Mouse (Mus musculus) stomach, postnatal 0 days (tissue): ENCODE measurements around the gene C1qtnf7. TPM values are rescaled to one million over a fixed set of nuclear protein-coding genes. Genes with fewer than 3 reads are reported as not detected.

Experiments used
- ATAC-seq: fragments of 200-750 bp; cut with Nextera tagmentation; 2 replicates; pipeline ENCODE4 v1.8.0; 2017; ENCODE audit not compliant: low FRiP score, low TSS enrichment
- DNase-seq: peaks from one replicate; pipeline ENCODE4 v3.0.0-alpha.2; 2016; ENCODE audit warnings: low spot score
- H3K27ac ChIP-seq: fragments of 300-500 bp; sonication (generic); replicated peaks from 2 replicates; pipeline ENCODE4 v1.5.1; 2014; ENCODE audit warnings: mild to moderate bottlenecking, control low read depth
- H3K27me3 ChIP-seq: fragments of 300-500 bp; sonication (generic); 2 replicates; pipeline ENCODE4 v1.6.1; 2014; ENCODE audit warnings: low read length; ENCODE audit not compliant: control insufficient read depth, insufficient read depth
- H3K36me3 ChIP-seq: fragments of 300-500 bp; sonication (generic); 2 replicates; pipeline ENCODE4 v1.6.1; 2014; ENCODE audit warnings: low read length, mixed read lengths; ENCODE audit not compliant: control insufficient read depth, insufficient read depth
- H3K4me1 ChIP-seq: fragments of 300-500 bp; sonication (generic); replicated peaks from 2 replicates; pipeline ENCODE4 v1.6.1; 2014; ENCODE audit warnings: antibody characterized with exemption; ENCODE audit not compliant: control insufficient read depth, insufficient read depth
- H3K4me2 ChIP-seq: fragments of 300-500 bp; sonication (generic); replicated peaks from 2 replicates; pipeline ENCODE4 v1.6.1; 2014; ENCODE audit warnings: low read depth, mild to moderate bottlenecking, control low read depth, moderate library complexity
- H3K4me3 ChIP-seq: fragments of 300-500 bp; sonication (generic); 2 replicates; pipeline ENCODE4 v1.5.1; 2014; ENCODE audit warnings: low read depth, low read length, control low read depth
- H3K9ac ChIP-seq: fragments of 300-500 bp; sonication (generic); 2 replicates; pipeline ENCODE4 v1.6.1; 2014; ENCODE audit warnings: mild to moderate bottlenecking, low read length, control low read depth, mixed read lengths
- H3K9me3 ChIP-seq: fragments of 300-500 bp; sonication (generic); 2 replicates; pipeline ENCODE4 v1.6.1; 2016; ENCODE audit warnings: low read length; ENCODE audit not compliant: control insufficient read depth
- CTCF ChIP-seq: IDR thresholded peaks from 2 replicates; pipeline ENCODE4 v1.5.1; 2016; ENCODE audit warnings: antibody characterized with exemption, low read depth, mild to moderate bottlenecking, moderate library complexity
- EP300 ChIP-seq: optimal IDR thresholded peaks from 2 replicates; pipeline ENCODE3; 2016; ENCODE audit warnings: antibody characterized with exemption
- WGBS: fragments of 180-500 bp; shearing (Covaris S2); extraction: QIAGEN DNeasy Blood & Tissue Kit; methylation state at CpG from one replicate; pipeline ENCODE4 v1.1.7; 2014; 5-methylcytosine and 5-hydroxymethylcytosine counted together
- polyA plus RNA-seq: library from polyadenylated mRNA; unstranded; fragments of >200 nt; fragmentation: Nextera tagmentation; extraction: Ambion mirVana; gene quantifications from 2 replicates; pipeline ENCODE4 v1.2.1, GENCODE M21; 2015

Gene C1qtnf7
- polyA plus RNA-seq, 1 experiment from 2014 or later, result 20.4 TPM

- ATAC-seq, result no peak
- TF ChIP-seq EP300 (no peak), CTCF (no peak)
- Histone ChIP-seq H3K9ac (no peak overlapping the region), H3K27me3 (no peaks in the 10 kb centered on the region), H3K4me2 (no peak overlapping the region), H3K4me3 (no peak overlapping the region), H3K36me3 (no peaks in the 10 kb centered on the region), H3K4me1 (no peaks in the 10 kb centered on the region), H3K9me3 (no peaks in the 10 kb centered on the region), H3K27ac (no peak overlapping the region)
- 87% methylated on average over 2 of the region's 2 CpGs for WGBS
- no peak for DNase-seq
These were observed 4.2 kb upstream of the C1qtnf7 start for GRCm38 (mm10) chr5:43511126-43511525.

- Histone ChIP-seq H3K4me2 (peak overlapping the region; percentile 51), H3K4me1 (no peaks in the 10 kb centered on the region), H3K4me3 (peak overlapping the region; percentile 37), H3K9ac (peak overlapping the region; percentile 35; the same call in 1 of the 2 replicates), H3K9me3 (no peaks in the 10 kb centered on the region), H3K27me3 (no peaks in the 10 kb centered on the region), H3K36me3 (no peaks in the 10 kb centered on the region), H3K27ac (peak overlapping the region; percentile 56; the same call in 1 of the 2 replicates)
- TF ChIP-seq CTCF (no peak), EP300 (no peak)
- 48% methylated on average over 7 of the region's 7 CpGs for WGBS
- DNase-seq (no peak), ATAC-seq (no peak)
These were observed 1.2 kb downstream of the C1qtnf7 start for GRCm38 (mm10) chr5:43516491-43516890.

GRCm38 (mm10) chr5:43517313-43517712 lies 2.0 kb downstream of the C1qtnf7 start:
- H3K4me3 ChIP-seq, result peak overlapping the region; percentile 37
- no peaks in the 10 kb centered on the region for H3K36me3 ChIP-seq
- ATAC-seq, result peak; percentile 59; the same call in 1 of the 2 replicates
- TF ChIP-seq EP300, result no peak
- no peak for TF ChIP-seq CTCF
- no peaks in the 10 kb centered on the region for H3K27me3 ChIP-seq
- 72% methylated on average over 13 of the region's 13 CpGs for WGBS
- no peaks in the 10 kb centered on the region for H3K9me3 ChIP-seq
- H3K27ac ChIP-seq, result peak overlapping the region; percentile 56; the same call in 1 of the 2 replicates
- no peak for DNase-seq
- peak overlapping the region; percentile 35; the same call in 1 of the 2 replicates for H3K9ac ChIP-seq
- peak overlapping the region; percentile 51 for H3K4me2 ChIP-seq
- no peaks in the 10 kb centered on the region for H3K4me1 ChIP-seq

- Histone ChIP-seq H3K27ac (no peak overlapping the region), H3K4me2 (no peak overlapping the region), H3K4me1 (no peaks in the 10 kb centered on the region), H3K27me3 (no peaks in the 10 kb centered on the region), H3K4me3 (no peak overlapping the region), H3K9me3 (no peaks in the 10 kb centered on the region), H3K9ac (no peak overlapping the region), H3K36me3 (no peaks in the 10 kb centered on the region)
- DNase-seq (no peak), ATAC-seq (no peak)
- WGBS, result 62% methylated on average over 2 of the region's 2 CpGs
- TF ChIP-seq EP300, result no peak
- no peak for TF ChIP-seq CTCF
These were observed 4.6 kb downstream of the C1qtnf7 start for GRCm38 (mm10) chr5:43519905-43520304.

- ATAC-seq (no peak), DNase-seq (no peak)
- Histone ChIP-seq H3K9ac (no peak overlapping the region), H3K4me2 (no peak overlapping the region), H3K27ac (no peak overlapping the region), H3K4me1 (no peaks in the 10 kb centered on the region), H3K9me3 (no peaks in the 10 kb centered on the region), H3K4me3 (no peak overlapping the region), H3K27me3 (no peaks in the 10 kb centered on the region), H3K36me3 (no peaks in the 10 kb centered on the region)
- WGBS, result 72% methylated on average over 7 of the region's 7 CpGs
- TF ChIP-seq EP300 (no peak), CTCF (no peak)
These were observed 6.0 kb downstream of the C1qtnf7 start for GRCm38 (mm10) chr5:43521369-43521768.

- ATAC-seq, result no peak
- no peaks in the 10 kb centered on the region for H3K4me1 ChIP-seq
These were observed 7.5 kb downstream of the C1qtnf7 start for GRCm38 (mm10) chr5:43522866-43523265.

More at GRCm38 (mm10) chr5:43522866-43523265, 7.5 kb downstream of the C1qtnf7 start:
- TF ChIP-seq EP300, result no peak
- TF ChIP-seq CTCF, result no peak
- Histone ChIP-seq H3K9ac (no peak overlapping the region), H3K36me3 (no peaks in the 10 kb centered on the region), H3K27me3 (no peaks in the 10 kb centered on the region), H3K9me3 (no peaks in the 10 kb centered on the region), H3K4me2 (no peak overlapping the region), H3K27ac (no peak overlapping the region), H3K4me3 (no peak overlapping the region)
- 50% methylated on average over 1 of the region's 1 CpGs for WGBS
- DNase-seq, result no peak
